Mouse (Mus musculus): ENCODE data around the gene Kif5c.

Kif5c gene

DNA sequence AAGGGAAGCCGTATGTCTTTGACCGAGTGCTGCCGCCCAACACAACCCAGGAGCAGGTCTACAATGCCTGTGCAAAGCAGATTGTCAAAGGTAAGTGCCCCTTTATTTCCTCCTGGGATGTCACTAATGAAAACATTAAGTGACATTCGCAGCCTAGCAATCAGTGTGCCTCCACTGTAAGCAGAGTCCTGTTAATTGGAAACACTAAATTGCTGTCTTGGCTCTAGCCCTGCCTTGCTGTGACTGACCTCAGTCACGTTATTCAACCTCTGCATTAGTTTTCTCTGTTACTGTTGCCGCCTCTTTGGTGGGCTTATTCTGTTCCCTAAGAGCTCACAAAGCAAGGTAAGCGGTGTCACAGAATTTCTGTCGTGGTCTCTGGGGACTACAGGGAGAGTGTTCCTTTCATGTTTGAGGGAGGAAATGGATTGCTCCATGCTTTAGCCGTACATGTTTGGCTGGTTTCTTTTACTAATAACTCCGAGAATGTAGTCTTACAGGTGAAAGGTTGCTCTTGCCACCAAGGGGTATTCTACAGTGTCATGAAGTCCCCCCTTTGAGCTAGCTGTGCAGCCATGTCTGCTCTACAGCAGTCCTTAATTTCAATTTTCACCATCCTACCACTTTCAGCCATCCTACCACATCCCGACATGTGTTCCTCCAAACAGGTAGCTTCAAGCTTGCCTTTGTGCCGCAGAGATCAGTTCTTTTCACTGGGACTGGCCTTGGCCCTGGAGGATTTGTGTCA, 52.8 kb downstream of the Kif5c start:
- no peak for DNase-seq (ENCODE audit: extremely low spot score)

DNA sequence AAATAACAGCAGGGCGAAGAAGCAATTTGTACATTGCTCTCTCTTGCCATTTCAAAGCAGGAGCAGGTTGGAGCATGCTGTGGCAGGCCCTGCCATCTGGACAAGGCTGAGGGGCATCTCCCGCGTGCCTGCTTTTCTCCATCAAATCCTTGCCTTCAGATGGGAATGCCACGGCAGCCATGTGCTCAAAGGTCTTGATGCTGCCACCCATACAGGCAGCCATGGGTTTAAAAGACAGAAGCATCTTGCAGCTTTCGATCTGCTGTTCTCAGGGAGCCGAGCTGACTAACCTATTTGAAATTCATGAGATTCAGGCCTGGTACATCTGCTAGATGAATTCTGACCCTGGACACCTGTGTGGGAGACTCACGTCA, 53.4 kb downstream of the Kif5c start:
- DNase-seq (ENCODE audit: extremely low spot score), result no peak

DNA sequence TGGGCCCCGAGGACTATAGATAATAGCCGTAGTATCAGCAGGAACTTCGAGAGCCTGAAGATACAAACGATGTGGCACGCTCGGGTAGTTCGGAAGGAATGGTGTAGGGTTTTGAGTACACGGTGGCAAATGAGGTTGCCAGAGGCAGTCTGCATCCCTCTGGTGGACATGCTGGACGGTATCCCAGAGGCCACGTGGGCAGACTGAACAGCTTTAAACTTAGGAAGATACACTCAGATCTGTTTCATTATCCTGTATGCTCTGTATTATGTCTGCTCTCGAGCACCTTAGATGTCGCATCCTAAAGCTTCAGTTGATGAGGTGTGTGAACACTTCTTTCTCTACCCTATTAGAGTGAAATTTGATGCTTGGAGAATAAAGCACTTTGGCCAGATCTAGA, 56.9 kb downstream of the Kif5c start:
- no peak for DNase-seq (ENCODE audit: extremely low spot score)

DNA sequence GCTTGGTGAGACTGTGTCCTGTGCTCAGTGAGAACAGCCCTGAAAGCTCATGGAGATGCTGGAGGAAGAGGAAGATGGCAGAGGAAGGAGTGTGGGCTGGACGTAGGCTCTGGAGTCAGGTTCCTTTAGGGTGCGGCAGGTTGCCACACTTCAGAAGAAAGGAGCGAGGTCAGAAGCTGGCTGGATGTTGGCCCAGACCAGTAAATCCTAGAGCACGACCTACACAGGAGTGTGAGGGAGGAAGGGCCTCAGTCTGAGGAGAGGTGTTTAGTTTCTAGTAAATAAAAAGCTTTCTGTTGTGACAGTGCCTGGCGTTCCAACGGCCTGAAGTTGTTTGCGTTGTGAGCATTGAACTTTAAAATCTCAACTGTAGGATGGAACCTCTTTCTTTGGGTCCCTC, 59.3 kb downstream of the Kif5c start:
- DNase-seq (ENCODE audit: extremely low spot score), result no peak

DNA sequence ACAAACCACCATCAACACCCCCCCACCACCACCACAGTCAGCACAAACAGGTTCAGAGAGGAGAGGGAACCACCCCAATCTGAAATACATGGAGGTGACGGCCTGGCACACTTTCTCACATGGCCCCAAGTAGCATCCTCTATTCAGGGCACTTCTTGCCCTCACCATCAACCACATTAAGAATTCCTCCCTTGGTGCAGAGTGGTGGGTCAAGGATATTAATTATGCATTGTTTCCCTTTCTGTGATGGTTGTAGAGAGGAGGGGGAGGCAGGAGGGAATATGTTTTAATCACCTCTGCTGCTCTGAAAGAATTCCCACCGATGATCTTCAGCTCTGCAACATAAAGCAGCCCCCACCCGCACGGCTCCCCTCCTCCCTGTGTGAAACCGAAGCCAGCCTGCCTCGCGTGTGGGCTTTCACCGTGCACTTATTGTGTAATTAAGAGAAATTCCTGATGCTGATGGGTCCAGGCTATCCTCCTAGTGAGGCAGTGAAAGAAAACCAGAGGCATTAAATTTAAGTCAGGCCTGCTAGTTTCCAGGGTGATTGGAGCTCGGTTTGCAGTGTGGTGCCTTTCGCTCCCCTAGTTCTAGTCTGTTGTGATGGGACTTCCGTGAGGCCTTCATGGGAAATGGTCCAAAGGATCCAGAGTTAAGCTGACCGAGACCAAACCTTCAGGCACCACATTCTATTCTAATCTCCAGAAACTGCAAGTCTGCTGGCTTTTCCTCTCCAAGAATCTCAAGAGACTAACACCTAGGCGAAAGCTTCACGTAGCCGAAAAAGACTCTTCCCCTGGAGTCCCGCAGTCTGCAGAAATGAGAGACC, 60.3 kb downstream of the Kif5c start:
- DNase-seq (ENCODE audit: extremely low spot score), result no peak

DNA sequence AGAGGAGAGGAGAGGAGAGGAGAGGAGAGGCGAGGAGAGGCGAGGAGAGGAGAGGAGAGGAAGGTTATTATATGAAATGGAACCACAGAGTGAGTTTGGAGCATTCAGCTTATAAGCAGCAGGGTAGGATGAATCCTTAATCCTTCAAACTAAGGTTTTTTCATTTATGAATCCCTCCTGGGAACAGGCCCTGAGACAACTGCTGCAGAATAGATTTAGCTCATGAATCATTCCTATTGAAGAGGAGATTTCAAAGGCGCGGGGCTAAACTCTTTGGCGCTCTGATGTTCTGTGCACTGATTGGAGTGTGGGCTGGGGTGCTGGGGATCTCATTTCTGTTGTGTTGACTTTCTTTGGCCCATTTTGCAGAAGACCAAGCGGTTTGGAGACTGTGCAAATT, 63.7 kb downstream of the Kif5c start:
- no peak for DNase-seq (ENCODE audit: extremely low spot score)

DNA sequence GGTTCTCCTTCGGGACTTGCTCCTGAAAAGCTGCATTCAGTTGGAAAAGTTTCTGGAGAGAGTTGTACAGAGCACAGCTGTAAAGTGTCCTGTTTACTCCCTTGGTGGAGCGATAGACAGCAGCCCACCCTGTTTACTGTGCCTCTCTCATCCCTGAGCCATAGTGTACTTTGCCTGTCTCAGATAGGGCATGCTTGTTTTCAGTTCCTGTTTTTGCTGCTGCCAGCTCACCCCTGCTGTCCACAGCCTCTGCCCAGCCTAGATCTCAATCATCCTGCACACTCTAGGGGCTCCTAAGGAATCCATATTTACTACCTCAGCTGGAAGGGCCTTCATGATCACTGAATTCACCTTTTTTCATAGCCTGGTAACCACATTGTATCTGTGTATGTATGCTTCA, 65.7 kb downstream of the Kif5c start:
- no peak for DNase-seq (ENCODE audit: extremely low spot score)

DNA sequence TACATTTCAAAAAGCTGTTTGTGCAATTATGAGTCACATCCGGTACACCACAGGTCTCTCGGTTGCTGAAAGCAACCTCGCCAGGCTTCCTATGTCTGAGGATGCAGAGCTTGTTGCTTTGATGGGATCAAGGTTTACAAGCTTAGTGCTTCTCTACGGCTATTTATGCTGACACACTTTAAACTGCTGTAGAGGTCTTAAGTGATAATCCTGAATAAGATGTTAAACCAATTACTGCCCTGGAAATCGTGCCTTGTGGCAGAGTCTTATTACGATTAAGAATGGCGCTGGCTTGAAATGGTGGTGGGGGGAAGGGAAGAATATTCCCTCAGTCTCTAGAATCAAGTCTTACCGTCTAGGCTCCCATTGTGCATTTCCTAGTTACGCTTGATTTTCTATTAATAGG, 71.3 kb downstream of the Kif5c start:
- no peak for DNase-seq (ENCODE audit: extremely low spot score)

DNA sequence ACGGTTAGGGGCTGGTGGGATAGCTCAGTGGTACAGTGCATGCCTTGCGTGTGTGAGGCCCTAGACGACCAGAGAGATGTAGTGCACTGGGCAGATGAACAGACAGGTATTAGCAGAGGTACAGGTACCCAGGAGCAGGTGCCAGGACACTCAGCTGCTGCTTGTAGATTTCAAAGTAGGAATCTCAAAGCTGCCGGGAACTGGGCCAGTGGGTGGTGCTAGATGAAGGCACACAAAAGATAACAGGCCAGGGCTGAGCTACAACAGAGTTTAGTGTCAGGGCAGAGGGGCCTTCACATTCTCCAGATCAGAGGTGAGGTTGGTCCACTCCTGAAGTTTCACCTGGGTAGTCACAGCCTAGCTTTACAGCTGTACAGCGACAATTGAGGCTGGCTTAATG, 72.3 kb downstream of the Kif5c start:
- DNase-seq (ENCODE audit: extremely low spot score), result no peak

DNA sequence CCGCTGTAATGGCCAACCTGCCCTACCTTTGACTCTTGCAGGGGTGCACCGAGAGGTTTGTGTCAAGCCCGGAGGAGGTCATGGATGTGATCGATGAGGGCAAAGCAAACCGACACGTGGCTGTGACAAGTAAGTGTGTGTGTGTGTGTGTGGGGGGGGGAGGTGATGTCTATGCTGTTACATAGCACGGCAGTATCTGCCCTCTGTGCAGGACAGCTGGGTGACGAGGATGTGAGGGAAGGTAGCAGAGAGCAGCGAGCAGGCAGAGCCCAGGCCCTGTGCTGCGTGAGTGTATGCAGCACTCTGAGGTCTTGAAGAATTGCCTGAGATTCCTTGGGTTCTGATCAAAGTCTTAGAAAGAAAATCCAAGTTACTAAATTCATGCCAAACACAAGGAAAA, 75.6 kb downstream of the Kif5c start:
- DNase-seq (ENCODE audit: extremely low spot score), result no peak

DNA sequence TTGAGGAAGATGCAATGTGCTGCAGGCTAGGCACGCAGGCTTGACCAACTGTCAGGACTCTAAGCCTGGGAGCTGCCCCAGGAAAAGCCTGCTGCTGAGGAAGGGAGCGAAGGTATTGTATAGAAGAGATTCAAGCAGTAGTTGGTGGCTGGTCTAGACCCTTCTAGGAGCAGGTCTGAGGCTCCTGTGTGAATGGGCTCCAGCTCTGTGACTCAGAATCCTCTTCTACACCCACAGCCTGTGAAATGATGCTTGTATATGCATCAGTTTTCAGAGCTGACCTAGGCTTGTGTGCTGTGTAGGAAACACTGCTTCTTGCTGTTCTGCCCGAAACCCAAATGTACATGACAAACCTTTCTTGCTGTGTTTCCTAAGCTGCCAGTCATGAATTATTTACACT, 76.4 kb downstream of the Kif5c start:
- DNase-seq (ENCODE audit: extremely low spot score), result no peak

DNA sequence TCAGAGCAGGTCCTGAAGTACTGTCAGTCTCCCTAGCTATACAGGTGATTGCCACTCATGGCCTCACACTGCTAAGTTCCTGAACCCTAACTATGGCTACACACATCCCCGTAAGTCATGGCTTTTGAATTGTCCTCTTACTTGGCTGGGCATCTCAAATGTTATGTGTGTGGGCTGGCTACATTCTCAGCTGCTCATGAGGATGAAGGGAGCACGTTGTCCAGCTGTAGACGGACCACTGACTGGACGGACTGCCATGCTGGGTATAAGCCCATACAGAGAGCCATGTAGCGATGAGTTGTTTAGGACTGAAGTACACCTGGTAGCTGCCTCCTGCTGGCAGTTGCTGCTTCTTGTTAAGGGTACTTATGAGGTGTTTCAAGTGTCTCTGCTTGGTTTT, 79.8 kb downstream of the Kif5c start:
- DNase-seq (ENCODE audit: extremely low spot score), result no peak

DNA sequence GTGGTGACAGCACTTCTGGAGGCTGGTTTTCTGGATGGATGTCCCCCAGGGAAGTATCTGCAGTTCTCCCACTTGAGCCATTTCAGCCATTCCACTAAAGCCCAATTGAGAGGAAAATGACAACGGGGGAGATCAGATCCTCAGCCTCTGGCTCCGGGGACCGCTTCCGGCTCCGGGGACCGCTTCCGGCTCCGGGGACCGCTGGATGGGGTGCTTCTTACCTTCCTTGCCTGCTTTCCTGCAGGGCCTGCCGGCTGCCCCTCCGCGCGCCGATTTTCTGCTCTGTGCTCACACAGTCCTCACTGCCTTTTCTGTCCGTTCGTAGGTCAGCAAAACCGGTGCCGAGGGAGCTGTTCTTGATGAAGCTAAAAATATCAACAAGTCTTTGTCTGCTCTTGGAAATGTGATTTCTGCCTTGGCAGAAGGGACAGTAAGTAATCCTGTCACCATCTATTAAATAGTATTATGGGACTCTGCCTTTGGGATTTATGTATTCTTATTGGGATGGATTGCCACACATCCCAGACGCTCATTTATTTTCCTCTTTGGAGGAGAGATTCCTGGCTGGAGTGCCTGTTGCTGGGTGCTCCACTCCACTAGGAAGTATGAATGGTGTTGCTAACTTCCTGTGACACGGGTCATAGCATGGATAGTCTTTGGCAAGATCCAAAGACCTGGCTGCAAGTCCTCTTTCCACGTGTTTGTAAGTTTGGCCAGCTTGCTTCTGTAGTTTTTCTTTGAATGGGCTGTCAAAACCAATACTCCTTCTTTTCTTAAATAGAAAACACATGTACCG, 81.3 kb downstream of the Kif5c start:
- DNase-seq (ENCODE audit: extremely low spot score), result no peak

DNA sequence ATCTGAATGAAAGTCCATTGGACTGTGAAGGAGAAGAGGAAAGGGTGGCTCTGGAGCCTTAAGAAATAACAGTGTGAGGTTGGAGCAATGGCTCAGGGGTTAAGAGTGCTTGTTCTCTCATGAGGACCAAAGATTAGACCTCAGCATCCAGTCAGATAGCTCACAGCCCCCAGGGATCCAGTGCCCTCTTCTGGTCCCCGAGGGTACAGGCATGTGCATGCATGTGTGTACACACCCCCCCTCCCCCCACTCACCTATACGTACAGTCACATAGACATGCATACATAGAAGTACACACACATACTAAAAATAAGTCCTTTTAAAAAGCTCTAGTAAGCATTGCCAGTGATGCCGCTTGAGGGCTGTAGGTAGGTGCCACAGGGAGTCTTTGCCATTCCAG, 91.1 kb downstream of the Kif5c start:
- DNase-seq (ENCODE audit: extremely low spot score), result no peak

DNA sequence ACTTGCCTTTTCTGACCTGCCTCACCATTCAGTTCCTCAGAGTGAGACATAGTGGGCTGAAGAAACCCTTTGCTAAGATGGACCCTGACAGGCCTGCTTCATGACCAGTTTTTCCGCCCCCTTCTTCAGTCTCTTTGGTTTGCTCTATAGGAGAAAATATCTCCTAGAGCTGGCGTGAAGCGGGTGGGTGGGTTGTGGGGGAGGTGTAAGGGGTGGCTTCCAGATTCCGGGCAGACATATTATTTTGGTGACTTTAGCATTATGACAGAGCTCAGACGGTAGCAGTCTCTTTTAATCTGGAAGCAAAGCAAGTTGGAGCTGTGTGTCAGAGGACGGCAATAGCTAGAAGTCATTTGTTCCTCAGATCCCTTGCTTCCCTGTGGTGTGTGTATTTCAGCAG, 92.6 kb downstream of the Kif5c start:
- no peak for DNase-seq (ENCODE audit: extremely low spot score)

DNA sequence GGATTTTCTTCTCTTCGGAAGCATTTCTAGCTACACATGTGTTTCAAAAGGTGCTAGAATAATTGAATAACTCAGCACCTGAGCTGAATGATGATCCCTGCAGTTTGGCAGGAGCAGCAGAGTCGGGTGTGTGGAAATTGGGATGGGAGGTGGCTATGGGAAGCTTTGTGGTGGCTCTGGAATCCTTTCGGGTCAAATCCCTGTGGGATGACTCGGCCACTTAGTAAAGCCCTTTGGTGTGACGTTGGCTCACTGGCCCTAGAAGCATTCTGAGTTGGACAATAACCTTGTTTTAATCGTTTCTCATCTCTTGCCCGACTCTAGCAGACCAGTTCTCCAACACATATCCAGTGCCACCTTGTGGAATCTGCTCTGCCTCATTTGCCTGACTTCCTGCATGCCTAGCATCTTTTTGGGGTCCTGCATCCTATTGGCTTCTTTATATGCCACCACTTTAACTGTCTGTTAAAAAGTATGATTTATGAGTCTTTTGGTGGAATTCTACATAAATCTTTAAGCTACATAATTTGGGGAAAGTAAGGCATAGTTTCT, 93.3 kb downstream of the Kif5c start:
- DNase-seq (ENCODE audit: extremely low spot score), result no peak

DNA sequence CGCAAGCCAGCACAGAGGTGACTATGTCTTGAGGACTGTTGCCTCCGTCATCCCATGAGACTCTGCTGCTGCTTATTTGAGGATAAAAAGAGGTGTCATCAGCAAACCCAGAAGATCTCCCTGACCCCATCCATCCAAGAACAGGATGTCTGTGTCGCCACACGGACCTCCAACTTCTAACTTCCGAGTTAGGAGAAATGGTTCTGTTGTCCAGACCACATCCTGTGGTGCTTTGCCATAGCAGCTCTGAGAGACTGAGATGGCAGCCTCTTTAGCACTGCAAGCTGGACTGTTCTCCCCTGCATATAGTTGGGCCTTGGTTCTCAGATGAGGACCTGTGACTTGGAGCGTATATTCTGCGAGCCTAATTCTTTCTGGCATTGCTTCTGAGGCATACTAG, 97.4 kb downstream of the Kif5c start:
- DNase-seq (ENCODE audit: extremely low spot score), result no peak

DNA sequence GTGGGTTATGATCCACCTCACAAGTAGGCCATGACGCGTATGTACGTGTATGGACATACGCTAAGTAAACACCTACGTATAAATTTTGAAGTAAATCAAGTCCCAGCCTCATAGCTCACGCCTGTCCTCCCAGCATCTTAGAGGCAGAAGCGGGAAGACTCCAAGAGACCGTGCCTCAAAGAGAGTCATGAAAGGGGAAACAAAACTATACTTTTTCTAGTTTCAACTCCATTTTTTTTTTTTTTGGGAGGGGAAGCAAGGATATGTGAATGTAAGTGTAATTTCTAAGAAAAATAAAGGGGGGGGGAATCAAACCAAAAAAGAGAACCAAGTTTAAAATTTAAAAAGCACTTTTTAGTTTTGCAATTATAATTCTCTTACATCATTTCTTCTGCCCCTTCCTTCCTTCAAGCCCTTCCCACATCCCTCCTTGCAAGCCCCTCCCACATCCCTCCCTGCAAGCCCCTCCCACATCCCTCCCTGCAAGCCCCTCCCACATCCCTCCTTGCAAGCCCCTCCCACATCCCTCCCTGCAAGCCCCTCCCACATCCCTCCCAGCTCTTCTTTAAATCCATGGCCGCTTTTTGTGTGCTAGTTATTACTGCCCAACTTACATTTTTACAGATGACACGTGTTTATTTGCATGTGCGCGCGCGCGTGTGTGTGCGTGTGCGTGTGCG, 98.5 kb downstream of the Kif5c start:
- no peak for DNase-seq (ENCODE audit: extremely low spot score)

DNA sequence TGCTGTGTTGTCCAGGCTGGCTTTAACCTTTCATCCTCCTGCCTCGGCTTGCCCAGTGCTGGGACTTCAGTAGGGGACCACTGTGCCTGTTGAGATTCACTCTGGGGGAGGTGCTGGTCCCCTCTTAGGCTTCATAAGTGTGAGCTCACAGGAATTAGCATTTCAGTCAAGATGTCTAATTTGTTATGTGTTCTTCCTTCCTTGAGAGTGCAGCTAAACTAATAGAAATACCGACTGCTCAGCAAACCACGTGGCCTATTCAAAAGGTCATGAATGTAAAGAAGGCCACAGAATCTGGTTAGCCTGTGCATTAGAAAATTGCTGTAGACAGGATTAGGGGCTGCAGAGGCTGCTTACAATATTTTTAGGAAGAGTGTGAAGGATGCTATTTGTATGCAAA, 99.4 kb downstream of the Kif5c start:
- DNase-seq (ENCODE audit: extremely low spot score), result no peak

DNA sequence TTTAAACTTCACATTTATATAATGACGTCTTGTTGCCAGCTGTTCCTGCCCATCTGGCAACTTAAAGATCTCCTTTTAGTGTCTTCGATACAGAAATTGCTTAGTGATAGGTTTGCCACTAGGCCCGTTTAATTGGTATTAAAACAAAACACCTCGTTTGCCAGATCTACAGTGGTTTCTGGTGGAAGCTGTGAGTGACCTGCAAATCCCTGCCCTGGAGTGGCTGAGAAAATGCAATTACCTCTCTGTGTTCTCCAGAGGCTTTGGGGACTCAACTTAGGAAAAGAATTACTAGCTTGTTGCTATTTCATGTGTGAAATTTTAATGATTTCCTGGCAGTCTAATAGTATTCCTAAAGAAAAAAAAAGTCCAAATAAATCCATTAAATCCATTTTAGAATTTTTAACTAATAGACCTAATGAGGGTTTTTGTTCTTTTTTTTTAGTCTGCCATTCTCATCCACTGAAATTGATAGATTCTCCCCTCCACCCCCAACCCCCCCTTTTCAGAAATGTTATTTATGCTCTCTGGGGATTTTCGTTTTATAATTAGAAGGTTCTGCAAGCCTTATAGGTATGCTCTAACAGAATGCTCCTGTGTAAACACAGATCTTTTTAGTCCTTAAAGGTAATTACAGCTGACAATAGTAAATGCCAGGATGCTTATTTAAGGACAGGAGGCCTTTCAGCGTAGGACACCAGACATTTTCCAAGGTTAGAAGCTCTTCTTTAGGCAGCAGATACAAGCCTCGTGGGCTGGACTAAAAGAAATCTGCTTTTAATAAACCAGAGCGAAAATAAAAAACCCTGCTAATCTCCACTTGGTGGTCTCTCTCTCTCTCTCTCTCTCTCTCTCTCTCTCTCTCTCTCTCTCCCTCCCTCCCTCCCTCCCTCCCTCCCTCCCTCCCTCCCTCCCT, 100.1 kb downstream of the Kif5c start:
- no peak for DNase-seq (ENCODE audit: extremely low spot score)

DNA sequence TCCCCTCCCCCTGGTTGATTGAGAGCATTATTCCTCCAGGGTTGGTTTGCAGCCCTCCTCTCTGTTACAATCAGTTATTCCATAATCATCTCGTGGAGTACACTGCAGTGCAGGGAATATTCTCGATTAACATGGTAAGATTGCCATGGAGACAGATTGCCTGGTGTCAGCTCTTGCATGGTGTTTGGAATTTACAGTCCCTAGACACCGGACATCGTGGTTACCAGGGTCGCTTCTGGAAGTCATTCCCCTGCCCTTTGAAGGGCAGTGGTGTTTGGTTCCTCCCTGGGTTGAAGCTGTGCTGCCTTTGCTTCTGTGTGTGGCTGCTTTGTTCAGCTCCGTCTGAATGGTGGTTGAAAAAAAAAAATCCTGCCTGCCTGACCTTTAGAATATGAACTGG, 100.8 kb downstream of the Kif5c start:
- DNase-seq (ENCODE audit: extremely low spot score), result peak; percentile 73
